Mouse (Mus musculus) liver, postnatal 0 days (tissue): ENCODE measurements around the gene Ankrd55.

Experiments used
- CTCF ChIP-seq: sonication (generic); IDR thresholded peaks from 2 replicates; pipeline ENCODE4 v1.5.1; 2016; ENCODE audit warnings: antibody characterized with exemption, low read depth
- EP300 ChIP-seq: IDR thresholded peaks from 2 replicates; pipeline ENCODE4 v1.6.1; 2016; ENCODE audit warnings: antibody characterized with exemption, low read depth, mild to moderate bottlenecking

- TF ChIP-seq EP300 (no peak), CTCF (no peak)
Measured at GRCm38 (mm10) chr13:112255862-112256261, 32.4 kb upstream of the Ankrd55 start.
